Mouse (Mus musculus): ENCODE results near the gene Cacna1s. TPM values are rescaled to one million over a fixed set of nuclear protein-coding genes. Genes with fewer than 3 reads are reported as not detected.

Cacna1s gene
- polyA plus RNA-seq, 1 experiment from 2014 or later: 0.06 TPM

- Histone ChIP-seq H3K36me3 (peaks cover 81% of the 10 kb centered on the region), H3K4me3 (no peak overlapping the region), H3K9me3 (replicated peaks) (no peaks in the 10 kb centered on the region), H3K27me3 (ENCODE audit: low read depth, poor library complexity, severe bottlenecking) (no peaks in the 10 kb centered on the region), H3K27ac (no peak overlapping the region), H3K4me1 (peaks cover 26% of the 10 kb centered on the region)
- DNase-seq (ENCODE audit: low spot score): no peak
- 51% methylated on average over 7 of the region's 7 CpGs for WGBS
These were observed 19.6 kb upstream of the Cacna1s start for GRCm38 (mm10) chr1:136032961-136033360.

GRCm38 (mm10) chr1:136038746-136039538 is 13.6 kb upstream of the Cacna1s start:
- Histone ChIP-seq H3K27me3 (ENCODE audit: low read depth, poor library complexity, severe bottlenecking) (peaks cover 39% of the 10 kb centered on the region), H3K9me3 (replicated peaks) (no peaks in the 10 kb centered on the region), H3K36me3 (peaks cover 21% of the 10 kb centered on the region), H3K27ac (no peak overlapping the region), H3K4me1 (peaks cover 20% of the 10 kb centered on the region; the same call in 1 of the 2 replicates), H3K4me3 (no peak overlapping the region)
- WGBS: 81% methylated on average over 5 of the region's 5 CpGs
- DNase-seq (ENCODE audit: low spot score): no peak

- no peak overlapping the region for H3K4me3 ChIP-seq
- H3K4me1 ChIP-seq: peaks cover 20% of the 10 kb centered on the region; the same call in 1 of the 2 replicates
- no peak for DNase-seq (ENCODE audit: low spot score)
- peaks cover 39% of the 10 kb centered on the region for H3K27me3 ChIP-seq (ENCODE audit: low read depth, poor library complexity, severe bottlenecking)
- 13% methylated on average over 11 of the region's 11 CpGs for WGBS
- peaks cover 6% of the 10 kb centered on the region for H3K36me3 ChIP-seq
- H3K9me3 ChIP-seq (replicated peaks): no peaks in the 10 kb centered on the region
- no peak overlapping the region for H3K27ac ChIP-seq
These were observed 12.1 kb upstream of the Cacna1s start for GRCm38 (mm10) chr1:136040452-136040851.

GRCm38 (mm10) chr1:136040874-136041273 is 11.7 kb upstream of the Cacna1s start:
- Histone ChIP-seq H3K4me3 (no peak overlapping the region), H3K27me3 (ENCODE audit: low read depth, poor library complexity, severe bottlenecking) (peaks cover 39% of the 10 kb centered on the region), H3K27ac (no peak overlapping the region), H3K9me3 (replicated peaks) (no peaks in the 10 kb centered on the region), H3K36me3 (peaks cover 2% of the 10 kb centered on the region), H3K4me1 (peaks cover 20% of the 10 kb centered on the region; the same call in 1 of the 2 replicates)
- no peak for DNase-seq (ENCODE audit: low spot score)
- 34% methylated on average over 4 of the region's 4 CpGs for WGBS

GRCm38 (mm10) chr1:136045774-136046173 is 6.8 kb upstream of the Cacna1s start:
- WGBS: 13% methylated on average over 4 of the region's 4 CpGs
- no peak overlapping the region for H3K4me3 ChIP-seq
- peaks cover 16% of the 10 kb centered on the region for H3K4me1 ChIP-seq
- H3K36me3 ChIP-seq: no peaks in the 10 kb centered on the region
- H3K27ac ChIP-seq: no peak overlapping the region
- DNase-seq (ENCODE audit: low spot score): peak; percentile 71
- peaks cover 57% of the 10 kb centered on the region for H3K27me3 ChIP-seq (ENCODE audit: low read depth, poor library complexity, severe bottlenecking)
- no peaks in the 10 kb centered on the region for H3K9me3 ChIP-seq (replicated peaks)

GRCm38 (mm10) chr1:136047432-136047831 is 5.1 kb upstream of the Cacna1s start:
- Histone ChIP-seq H3K27me3 (ENCODE audit: low read depth, poor library complexity, severe bottlenecking) (peaks cover 58% of the 10 kb centered on the region), H3K4me3 (no peak overlapping the region), H3K27ac (no peak overlapping the region), H3K4me1 (peaks cover 18% of the 10 kb centered on the region), H3K36me3 (no peaks in the 10 kb centered on the region), H3K9me3 (replicated peaks) (no peaks in the 10 kb centered on the region)
- no peak for DNase-seq (ENCODE audit: low spot score)
- 2% methylated on average over 2 of the region's 2 CpGs for WGBS

GRCm38 (mm10) chr1:136047894-136048293 is 4.7 kb upstream of the Cacna1s start:
- H3K27me3 ChIP-seq (ENCODE audit: low read depth, poor library complexity, severe bottlenecking): peaks cover 58% of the 10 kb centered on the region
- no peak for DNase-seq (ENCODE audit: low spot score)
- 75% methylated on average over 9 of the region's 9 CpGs for WGBS
- no peaks in the 10 kb centered on the region for H3K9me3 ChIP-seq (replicated peaks)
- H3K27ac ChIP-seq: no peak overlapping the region
- no peak overlapping the region for H3K4me3 ChIP-seq
- peaks cover 21% of the 10 kb centered on the region for H3K4me1 ChIP-seq
- no peaks in the 10 kb centered on the region for H3K36me3 ChIP-seq

GRCm38 (mm10) chr1:136050312-136051012 is 2.1 kb upstream of the Cacna1s start, which contains the start of gene Ascl5:
Gene Ascl5, plus strand, starts transcription at chr1:136050804.
- Histone ChIP-seq H3K4me1 (peaks cover 21% of the 10 kb centered on the region), H3K27ac (no peak within 1 kb of the TSS), H3K27me3 (ENCODE audit: low read depth, poor library complexity, severe bottlenecking) (peaks cover 72% of the 10 kb centered on the region), H3K36me3 (no peaks in the 10 kb centered on the region), H3K9me3 (replicated peaks) (no peaks in the 10 kb centered on the region), H3K4me3 (peak within 1 kb of the TSS; percentile 46)
- DNase-seq (ENCODE audit: low spot score): peak; percentile 36
- 22% methylated on average over 29 of the region's 29 CpGs for WGBS

GRCm38 (mm10) chr1:136051013-136051315 is 1.6 kb upstream of the Cacna1s start:
- Histone ChIP-seq H3K9me3 (replicated peaks) (no peaks in the 10 kb centered on the region), H3K4me1 (peaks cover 21% of the 10 kb centered on the region), H3K4me3 (peak overlapping the region; percentile 46), H3K36me3 (no peaks in the 10 kb centered on the region), H3K27ac (no peak overlapping the region), H3K27me3 (ENCODE audit: low read depth, poor library complexity, severe bottlenecking) (peaks cover 72% of the 10 kb centered on the region)
- 2% methylated on average over 36 of the region's 36 CpGs for WGBS
- DNase-seq (ENCODE audit: low spot score): peak; percentile 44

- H3K36me3 ChIP-seq: no peaks in the 10 kb centered on the region
- peak; percentile 70 for DNase-seq (ENCODE audit: low spot score)
- H3K27me3 ChIP-seq (ENCODE audit: low read depth, poor library complexity, severe bottlenecking): peaks cover 72% of the 10 kb centered on the region
- H3K4me3 ChIP-seq: peak overlapping the region; percentile 46
- peaks cover 21% of the 10 kb centered on the region for H3K4me1 ChIP-seq
- no peak overlapping the region for H3K27ac ChIP-seq
- 1% methylated on average over 6 of the region's 6 CpGs for WGBS
- no peaks in the 10 kb centered on the region for H3K9me3 ChIP-seq (replicated peaks)
These were observed 1.1 kb upstream of the Cacna1s start for GRCm38 (mm10) chr1:136051465-136051864.

GRCm38 (mm10) chr1:136055771-136056170 is 3.2 kb downstream of the Cacna1s start:
- Histone ChIP-seq H3K4me1 (peaks cover 18% of the 10 kb centered on the region), H3K9me3 (replicated peaks) (no peaks in the 10 kb centered on the region), H3K4me3 (no peak overlapping the region), H3K27me3 (ENCODE audit: low read depth, poor library complexity, severe bottlenecking) (peaks cover 39% of the 10 kb centered on the region), H3K27ac (no peak overlapping the region), H3K36me3 (no peaks in the 10 kb centered on the region)
- 82% methylated on average over 3 of the region's 3 CpGs for WGBS
- DNase-seq (ENCODE audit: low spot score): no peak

GRCm38 (mm10) chr1:136058594-136058993 is 6.0 kb downstream of the Cacna1s start:
- 53% methylated on average over 3 of the region's 3 CpGs for WGBS
- DNase-seq (ENCODE audit: low spot score): no peak
- no peak overlapping the region for H3K4me3 ChIP-seq

More at GRCm38 (mm10) chr1:136058594-136058993, 6.0 kb downstream of the Cacna1s start:
- Histone ChIP-seq H3K9me3 (replicated peaks) (no peaks in the 10 kb centered on the region), H3K4me1 (peaks cover 5% of the 10 kb centered on the region; the same call in 1 of the 2 replicates), H3K27ac (no peak overlapping the region), H3K27me3 (ENCODE audit: low read depth, poor library complexity, severe bottlenecking) (peaks cover 11% of the 10 kb centered on the region), H3K36me3 (no peaks in the 10 kb centered on the region)
